11 mouse cellular contexts compared by ENCODE assay signal in genomic region chr13:43773965-43774566, GRCm38 (mm10). TPM values are rescaled to one million over a fixed set of nuclear protein-coding genes. Genes with fewer than 3 reads are reported as not detected.
DNase-seq lines count a peak whose midpoint lies in the region; ATAC-seq lines count a peak whose summit lies in the region.
"Had no signal": no experiment of that assay in that cellular context is flagged by ENCODE, and none has a peak within 500 bp of the region (broad histone marks: within the 10 kb centered on the region; RNA-seq: fewer than 3 reads in every experiment).

No protein-coding gene starts in this region.

- H3K27ac ChIP-seq in midbrain, embryonic 14.5 days (replicated peaks; ENCODE audit: low read depth, low read length) = no peak overlapping the region
- no peak overlapping the region for H3K27ac ChIP-seq in midbrain, embryonic 11.5 days (ENCODE audit: low read depth, low read length)
- no peak overlapping the region for H3K27ac ChIP-seq in hindbrain, embryonic 16.5 days (ENCODE audit: low read depth, low read length)
- H3K27ac ChIP-seq: liver, embryonic 13.5 days; stomach, embryonic 15.5 days had no signal

- no peak overlapping the region for H3K4me2 ChIP-seq in midbrain, embryonic 14.5 days (ENCODE audit: low read length)
- no peak overlapping the region for H3K4me2 ChIP-seq in midbrain, embryonic 11.5 days
- H3K4me2 ChIP-seq in hindbrain, embryonic 16.5 days (ENCODE audit: low read length) = no peak overlapping the region
- H3K4me2 ChIP-seq: liver, embryonic 13.5 days; stomach, embryonic 15.5 days had no signal

- no peak overlapping the region for H3K9ac ChIP-seq in midbrain, embryonic 14.5 days (replicated peaks; ENCODE audit: low read length)
- no peak overlapping the region for H3K9ac ChIP-seq in midbrain, embryonic 11.5 days (ENCODE audit: low read length)
- H3K9ac ChIP-seq in hindbrain, embryonic 16.5 days (ENCODE audit: low read depth, low read length) = no peak overlapping the region
- H3K9ac ChIP-seq: liver, embryonic 13.5 days; stomach, embryonic 15.5 days had no signal

- WGBS in midbrain, embryonic 14.5 days = 40% methylated on average over 15 of the region's 15 CpGs
- WGBS in midbrain, embryonic 11.5 days = 77% methylated on average over 15 of the region's 15 CpGs
- WGBS in hindbrain, embryonic 16.5 days = 36% methylated on average over 15 of the region's 15 CpGs

- no peaks in the 10 kb centered on the region for H3K27me3 ChIP-seq in midbrain, embryonic 14.5 days (ENCODE audit: control insufficient read depth, insufficient read depth, low read length)
- H3K27me3 ChIP-seq in midbrain, embryonic 11.5 days (ENCODE audit: control insufficient read depth, insufficient read depth, low read length) = no peaks in the 10 kb centered on the region
- H3K27me3 ChIP-seq in hindbrain, embryonic 16.5 days (replicated peaks; ENCODE audit: control insufficient read depth, insufficient read depth, low read length) = 0 out of 2 replicates have a peak, but pooled peaks cover 2% of the 10 kb centered on the region
- H3K27me3 ChIP-seq: liver, embryonic 13.5 days; stomach, embryonic 15.5 days had no signal

- no peak overlapping the region for H3K4me3 ChIP-seq in midbrain, embryonic 14.5 days (replicated peaks; ENCODE audit: low read depth, low read length)
- H3K4me3 ChIP-seq in midbrain, embryonic 11.5 days (ENCODE audit: low read depth, low read length) = no peak overlapping the region
- no peak overlapping the region for H3K4me3 ChIP-seq in hindbrain, embryonic 16.5 days (ENCODE audit: low read length)
- H3K4me3 ChIP-seq: liver, embryonic 13.5 days; stomach, embryonic 15.5 days had no signal

- intact Hi-C loops in left cerebral cortex, postnatal 25 days (cut with DNase I) = no loop called here

- H3K4me1 ChIP-seq in midbrain, embryonic 14.5 days (ENCODE audit: control insufficient read depth, insufficient read depth, low read length) = peaks cover 11% of the 10 kb centered on the region; the same call in 1 of the 2 replicates
- no peaks in the 10 kb centered on the region for H3K4me1 ChIP-seq in midbrain, embryonic 11.5 days (ENCODE audit: control insufficient read depth, insufficient read depth, low read length)
- peaks cover 6% of the 10 kb centered on the region for H3K4me1 ChIP-seq in hindbrain, embryonic 16.5 days (ENCODE audit: control insufficient read depth, insufficient read depth, low read depth, low read length)
- H3K4me1 ChIP-seq: liver, embryonic 13.5 days; stomach, embryonic 15.5 days had no signal

- no peaks in the 10 kb centered on the region for H3K9me3 ChIP-seq in midbrain, embryonic 14.5 days (ENCODE audit: control insufficient read depth, low read length)
- no peaks in the 10 kb centered on the region for H3K9me3 ChIP-seq in midbrain, embryonic 11.5 days (ENCODE audit: control insufficient read depth, low read length)
- H3K9me3 ChIP-seq in hindbrain, embryonic 16.5 days (ENCODE audit: control insufficient read depth, low read length) = no peaks in the 10 kb centered on the region
- H3K9me3 ChIP-seq: liver, embryonic 13.5 days; stomach, embryonic 15.5 days had no signal

- no peaks in the 10 kb centered on the region for H3K36me3 ChIP-seq in midbrain, embryonic 14.5 days (ENCODE audit: control insufficient read depth, insufficient read depth, low read length)
- no peaks in the 10 kb centered on the region for H3K36me3 ChIP-seq in midbrain, embryonic 11.5 days (ENCODE audit: control insufficient read depth, insufficient read depth, low read length)
- no peaks in the 10 kb centered on the region for H3K36me3 ChIP-seq in hindbrain, embryonic 16.5 days (ENCODE audit: control insufficient read depth, insufficient read depth, low read length)
- H3K36me3 ChIP-seq: liver, embryonic 13.5 days; stomach, embryonic 15.5 days had no signal

- DNase-seq in adrenal gland, postnatal 10 days = peak; percentile 78
- DNase-seq in adrenal gland, postnatal 4 days (ENCODE audit: low spot score in 2 of 2) = no peak
- DNase-seq in midbrain, embryonic 14.5 days = peak; percentile 83
- no peak for DNase-seq in midbrain, embryonic 11.5 days (ENCODE audit: low spot score, missing footprints)
- DNase-seq in left cerebral cortex, postnatal 25 days (ENCODE audit: low spot score in 2 of 2) = peak; percentile 61 to 63
- DNase-seq in right cerebral cortex, adult 2 months (ENCODE audit: low spot score in 2 of 2) = peak; percentile 78 to 79
- no peak for DNase-seq in ovary, postnatal 14 days (ENCODE audit: low spot score)
- DNase-seq: liver, embryonic 13.5 days had no signal

- no peak; the same call in 1 of the 2 replicates for ATAC-seq in midbrain, embryonic 14.5 days (ENCODE audit: low FRiP score, low TSS enrichment)
- ATAC-seq in midbrain, embryonic 11.5 days (ENCODE audit: low FRiP score) = no peak
- ATAC-seq in hindbrain, embryonic 16.5 days = peak; percentile 63

RNA-seq across cellular contexts. Expression of gene Cd83, which starts 10.5 kb away (rescaled TPM):
- 1 to 10 TPM; 4.2 to 5.7 TPM for total RNA-seq in adrenal gland, postnatal 10 days (2021)
- total RNA-seq in adrenal gland, postnatal 4 days (2021) = 1 to 10 TPM; 8.2 to 8.4 TPM
- 17.4 and 18.4 TPM in 2 replicates for polyA plus RNA-seq in midbrain, embryonic 14.5 days (2014; fragmentation: Nextera tagmentation; extraction: Ambion mirVana)
- polyA plus RNA-seq in midbrain, embryonic 11.5 days (2014; fragmentation: Nextera tagmentation; extraction: Ambion mirVana) = 6.0 and 7.1 TPM in 2 replicates
- 33.9 and 36.4 TPM in 2 replicates for polyA plus RNA-seq in hindbrain, embryonic 16.5 days (2015; fragmentation: Nextera tagmentation; extraction: Ambion mirVana)
- total RNA-seq in left cerebral cortex, postnatal 25 days (2021) = 1 to 10 TPM; 8.2 to 8.7 TPM
- polyA plus RNA-seq: C2C12 had no signal

Comparison
In these comparisons a context has a peak if more than half of its experiments do, and no peak if none do; other contexts are left out.
1. DNase-seq: peak in adrenal gland, postnatal 10 days (single experiment), midbrain, embryonic 14.5 days (single experiment), left cerebral cortex, postnatal 25 days (2 of 2) and right cerebral cortex, adult 2 months (2 of 2); none in adrenal gland, postnatal 4 days (0 of 2), midbrain, embryonic 11.5 days (single experiment) and ovary, postnatal 14 days (single experiment).